Mouse (Mus musculus) kidney, embryonic 16.5 days (tissue): ENCODE results near the gene Rab1a. TPM values are rescaled to one million over a fixed set of nuclear protein-coding genes. Genes with fewer than 3 reads are reported as not detected.

Experiments
- ATAC-seq: fragments of 200-750 bp; cut with Nextera tagmentation; 2 replicates; pipeline ENCODE4 v1.8.0; 2017; ENCODE audit warnings: moderate TSS enrichment; ENCODE audit not compliant: low FRiP score, low TSS enrichment
- H3K27ac ChIP-seq: fragments of 300-500 bp; sonication (generic); 2 replicates; pipeline ENCODE4 v1.5.1; 2014; ENCODE audit warnings: low read length
- H3K27me3 ChIP-seq: fragments of 300-500 bp; sonication (generic); 2 replicates; pipeline ENCODE4 v1.6.1; 2014; ENCODE audit warnings: low read length, control low read depth, mixed read lengths; ENCODE audit not compliant: insufficient read depth
- H3K36me3 ChIP-seq: fragments of 300-500 bp; sonication (generic); 2 replicates; pipeline ENCODE4 v1.6.1; 2014; ENCODE audit warnings: low read length, control low read depth, mixed read lengths; ENCODE audit not compliant: insufficient read depth
- H3K4me1 ChIP-seq: fragments of 300-500 bp; sonication (generic); 2 replicates; pipeline ENCODE4 v1.6.1; 2014; ENCODE audit warnings: low read length, control low read depth, mixed read lengths; ENCODE audit not compliant: insufficient read depth
- H3K4me2 ChIP-seq: fragments of 300-500 bp; sonication (generic); replicated peaks from 2 replicates; pipeline ENCODE4 v1.6.1; 2014; ENCODE audit warnings: low read depth, low read length
- H3K4me3 ChIP-seq: fragments of 300-500 bp; sonication (generic); 2 replicates; pipeline ENCODE4 v1.5.1; 2014; ENCODE audit warnings: mild to moderate bottlenecking, low read length
- H3K9ac ChIP-seq: fragments of 300-500 bp; sonication (generic); replicated peaks from 2 replicates; pipeline ENCODE4 v1.6.1; 2014; ENCODE audit warnings: low read length
- H3K9me3 ChIP-seq: fragments of 300-500 bp; sonication (generic); 2 replicates; pipeline ENCODE4 v1.6.1; 2016; ENCODE audit warnings: low read length, control low read depth
- WGBS: fragments of 180-500 bp; shearing (Covaris S2); extraction: QIAGEN DNeasy Blood & Tissue Kit; methylation state at CpG from one replicate; pipeline ENCODE4 v1.1.7; 2014; 5-methylcytosine and 5-hydroxymethylcytosine counted together
- polyA plus RNA-seq: library from polyadenylated mRNA; unstranded; fragments of >200 nt; fragmentation: Nextera tagmentation; extraction: Ambion mirVana; gene quantifications from 2 replicates; pipeline ENCODE4 v1.2.1, GENCODE M21; 2015

Rab1a gene
- polyA plus RNA-seq, 1 experiment from 2014 or later: 261 TPM

DNA sequence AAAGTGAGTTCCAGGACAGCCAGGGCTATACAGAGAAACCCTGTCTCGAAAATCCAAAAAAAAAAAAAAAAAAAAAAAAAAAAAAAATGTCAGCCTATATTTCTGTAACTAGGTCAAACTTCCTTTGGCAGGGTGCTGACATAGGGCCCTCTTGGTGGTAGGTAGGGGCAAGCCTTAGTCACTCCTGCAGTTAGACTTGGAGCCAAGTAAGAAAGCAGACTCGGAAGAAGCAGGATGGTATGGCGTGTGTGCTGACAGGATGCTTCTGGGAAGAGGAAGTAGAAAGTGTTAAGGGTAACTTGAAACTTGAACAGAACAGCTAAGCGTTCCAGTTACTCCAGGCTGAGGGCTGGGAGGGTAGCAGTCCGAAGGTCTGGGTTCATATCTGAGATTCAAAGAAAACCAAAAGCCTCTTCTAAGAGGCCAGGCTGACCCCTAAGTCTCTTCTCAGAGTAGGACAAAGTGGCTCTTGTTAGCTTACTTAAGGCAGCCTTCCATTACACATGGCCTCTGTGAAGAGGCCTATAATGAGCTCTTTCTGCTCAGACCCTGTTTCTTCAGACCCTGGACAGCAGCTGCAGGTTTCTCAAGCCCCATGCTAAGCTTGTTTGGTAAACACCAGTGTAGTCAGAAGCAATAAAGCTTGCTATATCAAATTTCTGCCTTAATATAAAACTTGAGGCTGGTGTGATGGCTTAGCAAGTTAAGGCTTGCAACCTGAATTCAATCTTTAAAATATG lies 31.0 kb downstream of the Rab1a start:
- no peak for ATAC-seq
- 71% methylated on average over 4 of the region's 5 CpGs for WGBS

DNA sequence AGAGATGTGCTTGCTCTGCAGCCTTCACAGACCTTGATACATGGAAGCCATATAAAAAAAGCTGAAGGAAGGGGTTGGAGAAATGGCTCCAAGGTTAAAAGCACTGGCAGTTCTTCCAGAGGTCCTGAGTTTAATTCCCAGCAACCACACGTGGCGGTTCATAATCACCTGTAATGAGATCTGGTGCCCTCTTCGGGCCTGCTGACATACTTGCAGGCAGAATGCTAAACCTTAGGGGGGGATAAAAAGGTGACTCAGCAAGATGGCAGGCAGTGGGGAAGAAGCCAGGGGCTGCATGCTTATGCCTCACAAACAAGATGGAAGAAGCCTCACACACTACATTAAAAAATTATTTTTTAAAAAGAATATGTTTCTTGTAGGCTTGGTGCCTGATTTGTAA lies 33.0 kb downstream of the Rab1a start:
- no peak for ATAC-seq

More for the DNA sequence above, 31.0 kb downstream of the Rab1a start:
- no peak overlapping the region for H3K9ac ChIP-seq
- H3K4me3 ChIP-seq: no peak overlapping the region
- no peak overlapping the region for H3K4me2 ChIP-seq
- H3K9me3 ChIP-seq: no peaks in the 10 kb centered on the region
- no peaks in the 10 kb centered on the region for H3K27me3 ChIP-seq
- H3K36me3 ChIP-seq: peaks cover 74% of the 10 kb centered on the region
- H3K4me1 ChIP-seq: no peaks in the 10 kb centered on the region
- peak overlapping the region; percentile 59 for H3K27ac ChIP-seq

DNA sequence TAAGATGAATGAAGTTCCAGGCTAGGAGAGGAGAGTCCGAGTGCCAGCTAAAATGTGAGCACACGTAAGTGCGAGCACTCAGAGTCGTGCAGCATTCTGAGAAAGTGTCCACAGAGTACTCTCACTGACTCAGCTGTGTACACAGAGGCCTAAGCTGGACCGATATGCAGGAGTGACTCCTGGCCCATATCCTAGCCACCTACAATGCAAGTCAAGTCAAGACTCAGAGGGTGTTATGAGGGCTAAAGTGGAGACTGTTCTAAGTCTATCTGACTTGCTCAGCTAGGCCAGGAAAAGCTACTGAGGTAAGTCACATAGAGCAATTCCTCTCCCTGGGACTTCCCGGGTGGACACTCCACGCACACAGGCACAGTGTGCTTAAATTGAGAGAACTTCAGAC lies 35.8 kb downstream of the Rab1a start:
- H3K27me3 ChIP-seq: no peaks in the 10 kb centered on the region
- H3K4me2 ChIP-seq: no peak overlapping the region
- H3K4me1 ChIP-seq: no peaks in the 10 kb centered on the region
- H3K9me3 ChIP-seq: no peaks in the 10 kb centered on the region
- no peak overlapping the region for H3K9ac ChIP-seq
- no peak for ATAC-seq
- 93% methylated on average over 7 of the region's 7 CpGs for WGBS
- H3K4me3 ChIP-seq: no peak overlapping the region
- peaks cover 77% of the 10 kb centered on the region for H3K36me3 ChIP-seq
- no peak overlapping the region for H3K27ac ChIP-seq

More for the DNA sequence above, 33.0 kb downstream of the Rab1a start:
- Histone ChIP-seq H3K36me3 (peaks cover 79% of the 10 kb centered on the region), H3K9me3 (no peaks in the 10 kb centered on the region), H3K4me2 (no peak overlapping the region), H3K27me3 (no peaks in the 10 kb centered on the region), H3K9ac (no peak overlapping the region), H3K4me1 (no peaks in the 10 kb centered on the region), H3K4me3 (no peak overlapping the region), H3K27ac (no peak overlapping the region)
- 62% methylated on average over 3 of the region's 3 CpGs for WGBS

DNA sequence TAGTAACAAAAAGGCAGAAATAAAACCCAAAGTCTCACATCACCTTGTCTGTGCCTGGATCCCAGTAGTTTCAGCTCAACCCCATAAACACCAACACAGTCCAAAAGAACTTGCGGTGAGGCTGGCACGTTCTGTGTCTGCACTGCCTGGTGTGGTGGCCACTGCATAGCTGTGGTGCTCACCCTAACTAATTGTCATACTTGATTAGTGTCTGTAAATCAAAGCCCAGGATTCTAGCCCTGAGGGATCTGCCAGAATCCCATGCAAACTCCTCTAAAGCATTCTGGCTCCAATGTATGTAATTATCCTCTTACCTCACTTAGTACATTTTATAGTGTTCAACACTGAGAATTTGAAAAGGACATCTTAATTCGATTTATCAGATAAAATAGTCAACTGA lies 36.7 kb downstream of the Rab1a start:
- H3K9ac ChIP-seq: no peak overlapping the region
- WGBS: 92% methylated on average over 3 of the region's 3 CpGs
- no peaks in the 10 kb centered on the region for H3K9me3 ChIP-seq
- peaks cover 73% of the 10 kb centered on the region for H3K36me3 ChIP-seq
- no peaks in the 10 kb centered on the region for H3K27me3 ChIP-seq
- H3K4me2 ChIP-seq: no peak overlapping the region
- H3K27ac ChIP-seq: no peak overlapping the region
- H3K4me3 ChIP-seq: no peak overlapping the region
- no peak for ATAC-seq
- H3K4me1 ChIP-seq: 0 out of 2 replicates have a peak, but pooled peaks cover 4% of the 10 kb centered on the region

DNA sequence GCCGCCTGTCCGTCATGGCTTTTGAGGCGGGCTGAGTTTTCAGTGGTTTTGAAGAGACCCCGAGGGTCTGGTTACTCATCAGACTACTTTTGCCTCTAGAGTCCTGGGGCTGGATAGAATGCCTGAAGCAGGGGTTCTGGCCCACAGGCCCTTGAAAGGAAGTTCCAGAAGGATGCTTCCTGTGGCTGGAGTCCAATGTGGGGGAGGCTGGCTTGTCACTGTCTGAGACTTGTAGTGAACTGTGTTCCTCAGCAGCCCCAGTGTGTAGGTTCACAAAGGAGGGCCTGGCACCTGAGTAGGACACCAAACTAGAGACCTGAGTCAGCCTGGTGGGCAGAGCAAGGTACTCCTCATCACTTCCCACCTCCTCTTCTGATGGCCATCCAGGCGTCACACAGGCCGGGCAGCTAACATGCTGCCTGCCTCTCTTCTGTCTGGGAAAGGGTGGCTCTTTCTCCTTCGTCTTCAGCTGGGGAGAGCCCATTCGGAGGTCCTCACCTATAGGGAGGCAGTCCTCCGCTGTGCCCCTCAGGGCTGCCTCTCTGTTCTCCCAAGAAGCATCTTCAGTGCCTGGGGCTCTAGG lies 38.1 kb downstream of the Rab1a start:
- Histone ChIP-seq H3K4me1 (0 out of 2 replicates have a peak, but pooled peaks cover 11% of the 10 kb centered on the region), H3K27ac (no peak overlapping the region), H3K36me3 (peaks cover 66% of the 10 kb centered on the region), H3K9ac (no peak overlapping the region), H3K4me3 (no peak overlapping the region), H3K27me3 (no peaks in the 10 kb centered on the region), H3K9me3 (no peaks in the 10 kb centered on the region), H3K4me2 (no peak overlapping the region)
- ATAC-seq: no peak
- WGBS: 91% methylated on average over 9 of the region's 9 CpGs

GRCm38 (mm10) chr11:20240331-20240730 lies 39.1 kb downstream of the Rab1a start:
- H3K9me3 ChIP-seq: no peaks in the 10 kb centered on the region
- no peak overlapping the region for H3K4me3 ChIP-seq
- H3K4me1 ChIP-seq: 0 out of 2 replicates have a peak, but pooled peaks cover 14% of the 10 kb centered on the region
- ATAC-seq: no peak
- H3K36me3 ChIP-seq: peaks cover 56% of the 10 kb centered on the region
- 81% methylated on average over 5 of the region's 5 CpGs for WGBS
- no peak overlapping the region for H3K4me2 ChIP-seq
- H3K9ac ChIP-seq: no peak overlapping the region
- H3K27ac ChIP-seq: no peak overlapping the region
- H3K27me3 ChIP-seq: no peaks in the 10 kb centered on the region

- Histone ChIP-seq H3K27ac (no peak overlapping the region), H3K9me3 (no peaks in the 10 kb centered on the region), H3K4me1 (peaks cover 14% of the 10 kb centered on the region; the same call in 1 of the 2 replicates), H3K36me3 (peaks cover 48% of the 10 kb centered on the region), H3K4me3 (no peak overlapping the region), H3K4me2 (no peak overlapping the region), H3K9ac (no peak overlapping the region), H3K27me3 (no peaks in the 10 kb centered on the region)
- no peak for ATAC-seq
- WGBS: 92% methylated on average over 7 of the region's 7 CpGs
These were observed 40.1 kb downstream of the Rab1a start for GRCm38 (mm10) chr11:20241311-20241710.

- no peak for ATAC-seq
- WGBS: 91% methylated on average over 6 of the region's 6 CpGs
- Histone ChIP-seq H3K9ac (no peak overlapping the region), H3K36me3 (peaks cover 38% of the 10 kb centered on the region), H3K4me1 (peaks cover 25% of the 10 kb centered on the region), H3K9me3 (no peaks in the 10 kb centered on the region), H3K4me3 (no peak overlapping the region), H3K27ac (no peak overlapping the region), H3K27me3 (no peaks in the 10 kb centered on the region), H3K4me2 (no peak overlapping the region)
These were observed 41.3 kb downstream of the Rab1a start for GRCm38 (mm10) chr11:20242366-20243056.

GRCm38 (mm10) chr11:20243214-20243913 lies 42.1 kb downstream of the Rab1a start:
- Histone ChIP-seq H3K9ac (no peak overlapping the region), H3K27me3 (no peaks in the 10 kb centered on the region), H3K4me2 (no peak overlapping the region), H3K27ac (no peak overlapping the region), H3K9me3 (no peaks in the 10 kb centered on the region), H3K36me3 (peaks cover 33% of the 10 kb centered on the region), H3K4me1 (peaks cover 34% of the 10 kb centered on the region), H3K4me3 (no peak overlapping the region)
- peak; percentile 68; the same call in 1 of the 2 replicates for ATAC-seq
- WGBS: 46% methylated on average over 9 of the region's 9 CpGs
